Mouse (Mus musculus): Measurements from ENCODE around the gene Mrps34.

DNA sequence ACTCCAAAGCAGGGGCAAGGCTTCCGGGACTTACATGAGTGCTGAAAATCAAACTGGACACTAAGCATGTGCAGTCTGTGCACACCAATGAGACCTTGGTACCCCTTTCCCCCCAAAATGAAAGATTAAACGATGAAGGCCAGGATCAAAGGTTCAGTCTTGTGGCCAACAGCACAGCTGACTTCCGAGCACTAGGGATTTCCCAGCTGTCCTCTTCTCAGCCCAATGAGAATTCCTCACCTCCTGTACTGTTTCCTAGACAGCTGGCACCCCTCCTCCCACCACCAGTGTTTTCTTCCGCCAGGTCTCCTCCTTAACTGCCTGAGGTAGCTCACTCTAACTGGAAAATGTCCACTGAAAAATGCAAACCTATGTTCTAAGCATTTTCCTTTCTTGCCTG is 38.2 kb downstream of the Mrps34 start:
- TF ChIP-seq CTCF (IDR thresholded peaks at IDR 0.05; ENCODE audit: low read depth, low read length), result no peak
- TF ChIP-seq TAL1 (conservative IDR thresholded peaks at IDR 0.05; ENCODE audit: low read depth, low read length), result no peak
